Mouse (Mus musculus): ENCODE results near the gene Gm28042.

DNA sequence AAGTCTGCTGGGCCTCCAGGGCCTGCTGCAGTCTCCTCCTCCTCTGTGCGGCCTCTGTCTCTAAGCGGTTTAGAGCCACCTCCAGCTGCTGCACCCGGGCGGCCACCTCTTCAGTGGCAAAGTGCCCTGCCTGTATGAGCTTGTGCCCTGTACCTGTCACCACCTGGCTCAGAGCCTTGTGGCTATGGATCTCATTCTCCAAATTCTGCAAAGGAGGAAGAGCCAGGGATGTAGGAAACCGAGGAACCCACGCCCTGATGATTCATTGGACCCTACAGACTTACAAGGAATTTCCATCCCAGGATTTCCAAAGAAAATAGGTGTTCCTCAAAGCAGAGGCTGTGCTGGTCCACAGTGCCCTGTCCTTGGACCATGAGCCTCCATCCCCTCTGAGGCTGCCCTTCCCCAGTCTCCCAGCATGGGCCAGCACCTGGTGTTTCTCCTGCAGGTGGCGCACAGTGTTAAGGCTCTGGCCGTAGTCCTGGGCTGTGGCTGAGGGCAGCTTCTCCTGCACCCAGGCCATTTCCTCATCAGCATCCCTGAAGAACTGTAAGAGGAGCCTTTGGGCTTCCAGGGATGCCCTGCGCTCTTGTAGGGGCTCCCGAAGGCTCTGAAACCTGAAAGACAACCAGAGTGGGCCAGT lies 22.5 kb downstream of the Gm28042 start:
- TF ChIP-seq CTCF (IDR thresholded peaks at IDR 0.05; ENCODE audit: borderline replicate concordance, insufficient read depth, low read length) (peak; percentile 87), POLR2A (IDR thresholded peaks at IDR 0.05; ENCODE audit: low read depth, low read length) (no peak)

Data from embryonic fibroblast, embryonic 13.5 days (primary cell).